Mouse (Mus musculus) forebrain, embryonic 16.5 days (tissue): ENCODE results near the gene Fgf14. TPM values are rescaled to one million over a fixed set of nuclear protein-coding genes. Genes with fewer than 3 reads are reported as not detected.

Experiments used
- ATAC-seq: fragments of 200-750 bp; cut with Nextera tagmentation; 2 replicates; pipeline ENCODE4 v1.8.0; 2017; ENCODE audit warnings: mild to moderate bottlenecking, moderate library complexity
- H3K27ac ChIP-seq: fragments of 300-500 bp; sonication (generic); 2 replicates; pipeline ENCODE4 v1.5.1; 2014; ENCODE audit warnings: low read length, control low read depth
- H3K27me3 ChIP-seq: fragments of 300-500 bp; sonication (generic); replicated peaks from 2 replicates; pipeline ENCODE4 v1.6.1; 2014; ENCODE audit warnings: low read length; ENCODE audit not compliant: control insufficient read depth, insufficient read depth
- H3K36me3 ChIP-seq: fragments of 300-500 bp; sonication (generic); 2 replicates; pipeline ENCODE4 v1.6.1; 2014; ENCODE audit not compliant: control insufficient read depth, insufficient read depth
- H3K4me1 ChIP-seq: fragments of 300-500 bp; sonication (generic); replicated peaks from 2 replicates; pipeline ENCODE4 v1.6.1; 2014; ENCODE audit warnings: low read length; ENCODE audit not compliant: control insufficient read depth, insufficient read depth
- H3K4me2 ChIP-seq: fragments of 300-500 bp; sonication (generic); 2 replicates; pipeline ENCODE4 v1.6.1; 2014; ENCODE audit warnings: mild to moderate bottlenecking, low read length, control low read depth
- H3K4me3 ChIP-seq: fragments of 300-500 bp; sonication (generic); replicated peaks from 2 replicates; pipeline ENCODE4 v1.5.1; 2014; ENCODE audit warnings: mild to moderate bottlenecking, low read length, control low read depth
- H3K9ac ChIP-seq: fragments of 300-500 bp; sonication (generic); replicated peaks from 2 replicates; pipeline ENCODE4 v1.6.1; 2014; ENCODE audit warnings: low read depth, low read length, control low read depth
- H3K9me3 ChIP-seq: fragments of 300-500 bp; sonication (generic); 2 replicates; pipeline ENCODE4 v1.6.1; 2016; ENCODE audit warnings: low read length; ENCODE audit not compliant: control insufficient read depth
- WGBS: fragments of 180-500 bp; shearing (Covaris S2); extraction: QIAGEN DNeasy Blood & Tissue Kit; methylation state at CpG from one replicate; pipeline ENCODE4 v1.1.7; 2014; 5-methylcytosine and 5-hydroxymethylcytosine counted together
- polyA plus RNA-seq: library from polyadenylated mRNA; unstranded; fragments of >200 nt; fragmentation: Nextera tagmentation; extraction: Ambion mirVana; gene quantifications from 2 replicates; pipeline ENCODE4 v1.2.1, GENCODE M21; 2015

Fgf14 gene
- polyA plus RNA-seq, 1 experiment from 2014 or later, result 37.6 TPM

GRCm38 (mm10) chr14:124180265-124180664 is 496.7 kb downstream of the Fgf14 start:
- H3K27ac ChIP-seq, result no peak overlapping the region
- H3K36me3 ChIP-seq, result no peaks in the 10 kb centered on the region
- H3K27me3 ChIP-seq, result no peaks in the 10 kb centered on the region
- no peak overlapping the region for H3K4me2 ChIP-seq
- no peaks in the 10 kb centered on the region for H3K4me1 ChIP-seq
- no peak overlapping the region for H3K4me3 ChIP-seq
- 89% methylated on average over 1 of the region's 1 CpGs for WGBS
- no peaks in the 10 kb centered on the region for H3K9me3 ChIP-seq
- ATAC-seq, result no peak
- H3K9ac ChIP-seq, result no peak overlapping the region

GRCm38 (mm10) chr14:124174111-124174510 is 502.8 kb downstream of the Fgf14 start:
- Histone ChIP-seq H3K4me2 (no peak overlapping the region), H3K4me3 (no peak overlapping the region), H3K9ac (no peak overlapping the region), H3K27ac (no peak overlapping the region), H3K36me3 (no peaks in the 10 kb centered on the region), H3K27me3 (no peaks in the 10 kb centered on the region), H3K4me1 (no peaks in the 10 kb centered on the region), H3K9me3 (no peaks in the 10 kb centered on the region)
- WGBS, result 96% methylated on average over 1 of the region's 1 CpGs
- ATAC-seq, result no peak

GRCm38 (mm10) chr14:124163618-124164185 is 513.2 kb downstream of the Fgf14 start:
- ATAC-seq, result no peak
- no peak overlapping the region for H3K4me2 ChIP-seq
- H3K27me3 ChIP-seq, result no peaks in the 10 kb centered on the region
- 15% methylated on average over 1 of the region's 1 CpGs for WGBS
- H3K9me3 ChIP-seq, result no peaks in the 10 kb centered on the region
- H3K4me1 ChIP-seq, result no peaks in the 10 kb centered on the region
- no peaks in the 10 kb centered on the region for H3K36me3 ChIP-seq
- H3K9ac ChIP-seq, result no peak overlapping the region
- H3K4me3 ChIP-seq, result no peak overlapping the region
- H3K27ac ChIP-seq, result no peak overlapping the region

GRCm38 (mm10) chr14:124147378-124147777 is 529.5 kb downstream of the Fgf14 start:
- Histone ChIP-seq H3K9ac (no peak overlapping the region), H3K27ac (no peak overlapping the region), H3K9me3 (no peaks in the 10 kb centered on the region), H3K27me3 (no peaks in the 10 kb centered on the region), H3K4me3 (no peak overlapping the region), H3K4me1 (no peaks in the 10 kb centered on the region), H3K36me3 (no peaks in the 10 kb centered on the region), H3K4me2 (no peak overlapping the region)
- no peak for ATAC-seq

- Histone ChIP-seq H3K27me3 (no peaks in the 10 kb centered on the region), H3K27ac (no peak overlapping the region), H3K4me3 (no peak overlapping the region), H3K9ac (no peak overlapping the region), H3K4me2 (no peak overlapping the region), H3K9me3 (no peaks in the 10 kb centered on the region), H3K36me3 (no peaks in the 10 kb centered on the region), H3K4me1 (no peaks in the 10 kb centered on the region)
- ATAC-seq, result no peak
- WGBS, result 87% methylated on average over 1 of the region's 1 CpGs
Observed at GRCm38 (mm10) chr14:124107205-124107873, 569.6 kb downstream of the Fgf14 start.

GRCm38 (mm10) chr14:124083126-124083525 is 593.8 kb downstream of the Fgf14 start:
- H3K9me3 ChIP-seq, result no peaks in the 10 kb centered on the region
- no peak for ATAC-seq
- H3K4me1 ChIP-seq, result no peaks in the 10 kb centered on the region

GRCm38 (mm10) chr14:124044016-124044415 is 632.9 kb downstream of the Fgf14 start:
- H3K27ac ChIP-seq, result no peak overlapping the region
- H3K4me2 ChIP-seq, result no peak overlapping the region
- no peak for ATAC-seq
- no peak overlapping the region for H3K9ac ChIP-seq
- no peaks in the 10 kb centered on the region for H3K9me3 ChIP-seq
- H3K27me3 ChIP-seq, result no peaks in the 10 kb centered on the region
- no peaks in the 10 kb centered on the region for H3K4me1 ChIP-seq
- WGBS, result 82% methylated on average over 1 of the region's 1 CpGs
- no peaks in the 10 kb centered on the region for H3K36me3 ChIP-seq
- no peak overlapping the region for H3K4me3 ChIP-seq

More at GRCm38 (mm10) chr14:124083126-124083525, 593.8 kb downstream of the Fgf14 start:
- Histone ChIP-seq H3K9ac (no peak overlapping the region), H3K4me3 (no peak overlapping the region), H3K27ac (no peak overlapping the region), H3K36me3 (no peaks in the 10 kb centered on the region), H3K27me3 (no peaks in the 10 kb centered on the region), H3K4me2 (no peak overlapping the region)

GRCm38 (mm10) chr14:124040651-124041050 is 636.3 kb downstream of the Fgf14 start:
- H3K36me3 ChIP-seq, result no peaks in the 10 kb centered on the region
- H3K9ac ChIP-seq, result no peak overlapping the region
- H3K4me1 ChIP-seq, result no peaks in the 10 kb centered on the region; the same call in 1 of the 2 replicates
- ATAC-seq, result no peak
- no peaks in the 10 kb centered on the region for H3K27me3 ChIP-seq
- H3K4me2 ChIP-seq, result no peak overlapping the region
- no peak overlapping the region for H3K4me3 ChIP-seq
- no peaks in the 10 kb centered on the region for H3K9me3 ChIP-seq
- H3K27ac ChIP-seq, result no peak overlapping the region
- 79% methylated on average over 1 of the region's 1 CpGs for WGBS

- Histone ChIP-seq H3K27ac (no peak overlapping the region), H3K4me3 (no peak overlapping the region), H3K4me2 (no peak overlapping the region), H3K27me3 (no peaks in the 10 kb centered on the region), H3K9me3 (no peaks in the 10 kb centered on the region), H3K4me1 (no peaks in the 10 kb centered on the region; the same call in 1 of the 2 replicates), H3K9ac (no peak overlapping the region), H3K36me3 (no peaks in the 10 kb centered on the region)
- ATAC-seq, result no peak
- WGBS, result 62% methylated on average over 4 of the region's 4 CpGs
Observed at GRCm38 (mm10) chr14:124037434-124037833, 639.5 kb downstream of the Fgf14 start.
